Mouse (Mus musculus) forebrain, postnatal 0 days (tissue): Measurements from ENCODE around the gene Fam168a. TPM values are rescaled to one million over a fixed set of nuclear protein-coding genes. Genes with fewer than 3 reads are reported as not detected.

ENCODE experiments used
- ATAC-seq: fragments of 200-750 bp; cut with Nextera tagmentation; 2 replicates; pipeline ENCODE4 v1.8.0; 2017; ENCODE audit warnings: mild to moderate bottlenecking, moderate library complexity
- DNase-seq: peaks from one replicate; pipeline ENCODE4 v3.0.0-alpha.2; 2015
- H3K27ac ChIP-seq: fragments of 300-500 bp; sonication (generic); 2 replicates; pipeline ENCODE4 v1.5.1; 2014; ENCODE audit warnings: low read depth, mild to moderate bottlenecking, antibody characterized with exemption, low read length, moderate library complexity, mixed read lengths
- H3K27me3 ChIP-seq: fragments of 300-500 bp; sonication (generic); 2 replicates; pipeline ENCODE4 v1.6.1; 2014; ENCODE audit warnings: mild to moderate bottlenecking, low read length, mixed read lengths; ENCODE audit not compliant: insufficient read depth
- H3K36me3 ChIP-seq: fragments of 300-500 bp; sonication (generic); 2 replicates; pipeline ENCODE4 v1.6.1; 2014; ENCODE audit warnings: mild to moderate bottlenecking, moderate library complexity; ENCODE audit not compliant: insufficient read depth
- H3K4me1 ChIP-seq: fragments of 300-500 bp; sonication (generic); 2 replicates; pipeline ENCODE4 v1.6.1; 2014; ENCODE audit warnings: antibody characterized with exemption; ENCODE audit not compliant: insufficient read depth
- H3K4me2 ChIP-seq: fragments of 300-500 bp; sonication (generic); 2 replicates; pipeline ENCODE4 v1.6.1; 2014; ENCODE audit warnings: low read depth, mild to moderate bottlenecking, moderate library complexity
- H3K4me3 ChIP-seq: fragments of 300-500 bp; sonication (generic); 2 replicates; pipeline ENCODE4 v1.5.1; 2014; ENCODE audit warnings: low read depth, low read length, mixed read lengths
- H3K9ac ChIP-seq: fragments of 300-500 bp; sonication (generic); 2 replicates; pipeline ENCODE4 v1.6.1; 2014; ENCODE audit warnings: mild to moderate bottlenecking
- H3K9me3 ChIP-seq: fragments of 300-500 bp; sonication (generic); 2 replicates; pipeline ENCODE4 v1.6.1; 2016; ENCODE audit warnings: low read length
- CTCF ChIP-seq: sonication (generic); IDR thresholded peaks from 2 replicates; pipeline ENCODE4 v1.5.1; 2016; ENCODE audit warnings: antibody characterized with exemption, control low read depth, low read depth
- WGBS: fragments of 180-500 bp; shearing (Covaris S2); extraction: QIAGEN DNeasy Blood & Tissue Kit; methylation state at CpG from one replicate; pipeline ENCODE4 v1.1.7; 2014; 5-methylcytosine and 5-hydroxymethylcytosine counted together
- polyA plus RNA-seq: library from polyadenylated mRNA; unstranded; fragments of >200 nt; fragmentation: Nextera tagmentation; extraction: Ambion mirVana; gene quantifications from 2 replicates; pipeline ENCODE4 v1.2.1, GENCODE M21; 2015
- total RNA-seq: library from RNA; depleted of rRNA; stranded (reverse); fragments of >200 nt; gene quantifications from 2 replicates; pipeline ENCODE4 v1.2.3, GENCODE M21; 2014

Gene Fam168a
- total and polyA plus RNA-seq, 2 experiments from 2014 or later = 91.7 to 116 TPM

DNA sequence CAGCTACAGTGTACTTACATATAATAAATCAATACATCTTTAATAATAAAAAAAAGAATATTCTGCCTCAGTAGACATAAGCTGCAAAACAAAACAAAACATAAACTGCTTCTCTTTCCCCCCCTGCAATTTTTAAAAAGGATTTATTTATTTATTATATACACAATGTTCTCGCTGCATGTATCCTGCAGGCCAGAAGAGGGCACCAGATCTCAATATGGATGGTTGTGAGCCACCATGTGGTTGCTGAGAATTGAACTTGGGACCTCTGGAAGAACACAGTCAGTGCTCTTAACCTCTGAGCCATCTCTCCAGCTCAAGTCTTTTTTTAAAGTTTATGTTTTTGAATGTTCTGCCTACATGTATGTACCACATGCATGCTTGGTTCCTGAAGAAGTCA lies 67.8 kb downstream of the Fam168a start:
- ATAC-seq (no peak), DNase-seq (no peak)
- Histone ChIP-seq H3K9ac (no peak overlapping the region), H3K4me2 (no peak overlapping the region), H3K27me3 (no peaks in the 10 kb centered on the region), H3K36me3 (0 out of 2 replicates have a peak, but pooled peaks cover 3% of the 10 kb centered on the region), H3K27ac (no peak overlapping the region), H3K4me1 (no peaks in the 10 kb centered on the region), H3K9me3 (no peaks in the 10 kb centered on the region), H3K4me3 (no peak overlapping the region)
- WGBS = 93% methylated on average over 1 of the region's 1 CpGs
- TF ChIP-seq CTCF = peak; percentile 39; the same call in 1 of the 2 replicates

- ATAC-seq (no peak), DNase-seq (no peak)
- Histone ChIP-seq H3K9me3 (no peaks in the 10 kb centered on the region), H3K27ac (no peak overlapping the region), H3K4me1 (no peaks in the 10 kb centered on the region), H3K4me3 (no peak overlapping the region), H3K4me2 (no peak overlapping the region), H3K27me3 (no peaks in the 10 kb centered on the region), H3K9ac (no peak overlapping the region), H3K36me3 (no peaks in the 10 kb centered on the region; the same call in 1 of the 2 replicates)
- 97% methylated on average over 1 of the region's 1 CpGs for WGBS
- no peak for TF ChIP-seq CTCF
Measured at GRCm38 (mm10) chr7:100775810-100776209, 69.4 kb downstream of the Fam168a start.

GRCm38 (mm10) chr7:100780192-100780591 lies 73.8 kb downstream of the Fam168a start:
- H3K4me2 ChIP-seq = no peak overlapping the region
- no peak for ATAC-seq
- H3K9me3 ChIP-seq = no peaks in the 10 kb centered on the region
- no peaks in the 10 kb centered on the region; the same call in 1 of the 2 replicates for H3K36me3 ChIP-seq
- no peak for DNase-seq
- H3K4me3 ChIP-seq = no peak overlapping the region
- WGBS = 92% methylated on average over 7 of the region's 7 CpGs
- TF ChIP-seq CTCF = no peak
- H3K4me1 ChIP-seq = no peaks in the 10 kb centered on the region
- no peaks in the 10 kb centered on the region for H3K27me3 ChIP-seq
- no peak overlapping the region for H3K9ac ChIP-seq
- no peak overlapping the region for H3K27ac ChIP-seq

DNA sequence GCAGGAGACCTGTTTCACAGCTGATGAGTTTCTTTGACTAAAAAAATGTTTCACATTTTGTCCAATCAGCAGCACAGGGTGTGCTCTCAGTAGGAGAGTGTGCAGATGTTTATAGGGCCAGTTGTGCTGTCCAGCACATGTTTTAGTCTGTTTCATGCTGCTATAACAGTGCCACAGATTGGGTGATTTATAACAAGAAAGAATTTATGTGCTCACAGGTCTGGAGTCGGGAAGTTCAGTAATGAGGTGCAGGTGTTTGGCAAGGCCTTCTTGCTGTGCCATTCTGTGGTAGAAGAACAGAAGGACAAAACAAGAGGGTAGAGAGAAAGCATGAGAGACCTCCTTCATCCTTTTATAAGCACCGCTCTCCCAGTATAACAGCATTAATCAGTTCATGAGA lies 78.2 kb downstream of the Fam168a start:
- no peak for TF ChIP-seq CTCF
- H3K4me2 ChIP-seq = no peak overlapping the region
- DNase-seq (no peak), ATAC-seq (no peak)
- no peaks in the 10 kb centered on the region for H3K9me3 ChIP-seq
- WGBS = 53% methylated on average over 2 of the region's 2 CpGs
- no peak overlapping the region for H3K27ac ChIP-seq
- no peaks in the 10 kb centered on the region for H3K4me1 ChIP-seq
- no peak overlapping the region for H3K4me3 ChIP-seq
- no peaks in the 10 kb centered on the region for H3K27me3 ChIP-seq
- H3K9ac ChIP-seq = no peak overlapping the region
- no peaks in the 10 kb centered on the region; the same call in none of the 2 replicates for H3K36me3 ChIP-seq

DNA sequence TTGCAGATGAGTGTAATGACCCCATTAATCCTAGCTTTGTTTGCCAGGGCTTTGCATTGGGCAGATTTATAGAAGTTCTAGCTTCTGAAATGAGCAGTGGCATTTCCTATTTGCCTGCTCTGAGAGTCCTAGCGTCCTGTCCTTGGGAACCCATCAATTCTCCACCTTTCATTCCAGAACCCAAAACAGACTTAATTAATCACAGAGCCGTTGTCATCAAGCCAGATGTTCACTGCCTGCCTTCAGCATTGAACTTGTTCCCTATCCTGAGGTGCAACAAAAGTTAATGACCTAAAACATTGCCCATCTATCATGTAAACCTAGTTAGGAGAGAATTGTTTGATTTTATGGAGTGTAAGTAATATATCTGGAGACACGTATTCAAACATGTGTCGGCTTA lies 79.0 kb downstream of the Fam168a start:
- Histone ChIP-seq H3K4me3 (no peak overlapping the region), H3K4me2 (no peak overlapping the region), H3K27ac (no peak overlapping the region), H3K9ac (no peak overlapping the region), H3K36me3 (no peaks in the 10 kb centered on the region; the same call in none of the 2 replicates), H3K27me3 (no peaks in the 10 kb centered on the region), H3K4me1 (no peaks in the 10 kb centered on the region), H3K9me3 (no peaks in the 10 kb centered on the region)
- ATAC-seq = no peak
- no peak for DNase-seq
- WGBS = 76% methylated on average over 4 of the region's 4 CpGs
- no peak for TF ChIP-seq CTCF

- WGBS = 76% methylated on average over 1 of the region's 1 CpGs
- TF ChIP-seq CTCF = no peak
- no peak for DNase-seq
Measured at GRCm38 (mm10) chr7:100786078-100786477, 79.6 kb downstream of the Fam168a start.

DNA sequence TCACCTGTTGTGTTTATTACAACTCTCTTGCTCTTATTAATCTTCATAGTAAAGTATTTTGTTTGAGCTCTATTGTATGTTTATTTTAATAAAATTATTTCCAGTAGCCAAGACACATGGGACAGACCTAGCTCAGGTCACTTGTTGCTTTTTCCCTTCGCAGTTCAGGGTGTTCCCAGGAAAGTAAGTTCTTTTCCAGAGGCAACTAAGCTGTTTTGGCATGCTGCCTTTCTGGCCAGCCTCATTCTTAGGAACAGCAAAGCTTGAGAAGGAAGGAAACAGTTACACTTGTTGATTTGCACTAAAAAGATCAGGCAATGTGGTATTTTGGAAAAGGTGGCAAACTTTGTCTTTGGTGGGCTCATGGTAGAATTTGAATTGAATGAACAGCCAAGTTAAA lies 81.9 kb downstream of the Fam168a start:
- Histone ChIP-seq H3K9ac (no peak overlapping the region), H3K4me3 (no peak overlapping the region), H3K4me1 (no peaks in the 10 kb centered on the region), H3K36me3 (no peaks in the 10 kb centered on the region; the same call in 1 of the 2 replicates), H3K9me3 (no peaks in the 10 kb centered on the region), H3K27me3 (no peaks in the 10 kb centered on the region), H3K27ac (no peak overlapping the region), H3K4me2 (no peak overlapping the region)
- DNase-seq (no peak), ATAC-seq (no peak)
- no peak for TF ChIP-seq CTCF
- 73% methylated on average over 1 of the region's 1 CpGs for WGBS

More at GRCm38 (mm10) chr7:100786078-100786477, 79.6 kb downstream of the Fam168a start:
- Histone ChIP-seq H3K27ac (no peak overlapping the region), H3K9ac (no peak overlapping the region), H3K9me3 (no peaks in the 10 kb centered on the region), H3K4me2 (no peak overlapping the region), H3K4me3 (no peak overlapping the region), H3K36me3 (no peaks in the 10 kb centered on the region; the same call in 1 of the 2 replicates), H3K27me3 (no peaks in the 10 kb centered on the region), H3K4me1 (no peaks in the 10 kb centered on the region)
- no peak for ATAC-seq
